Mouse (Mus musculus) hindbrain, embryonic 10.5 days (tissue): Measurements from ENCODE around the gene Rabgef1. TPM values are rescaled to one million over a fixed set of nuclear protein-coding genes. Genes with fewer than 3 reads are reported as not detected.
"Not testable (repeated sequence)": the region's sequence is repeated elsewhere in the genome, so short reads cannot be mapped to it uniquely, and the experiment has no call there.

Experiments used
- DNase-seq: peaks from one replicate; pipeline ENCODE4 v3.0.0-alpha.2; 2017; ENCODE audit warnings: low spot score
- H3K27ac ChIP-seq: fragments of 300-500 bp; sonication (generic); 2 replicates; pipeline ENCODE4 v1.5.1; 2016; ENCODE audit warnings: mild to moderate bottlenecking, moderate library complexity
- H3K27me3 ChIP-seq: fragments of 300-500 bp; sonication (generic); 2 replicates; pipeline ENCODE4 v1.6.1; 2016; ENCODE audit warnings: mild to moderate bottlenecking; ENCODE audit not compliant: poor library complexity, insufficient read depth, severe bottlenecking
- H3K36me3 ChIP-seq: fragments of 300-500 bp; sonication (generic); 2 replicates; pipeline ENCODE4 v1.6.1; 2016; ENCODE audit warnings: mild to moderate bottlenecking, moderate library complexity
- H3K4me1 ChIP-seq: fragments of 300-500 bp; sonication (generic); replicated peaks from 2 replicates; pipeline ENCODE4 v1.6.1; 2016; ENCODE audit warnings: mild to moderate bottlenecking
- H3K4me3 ChIP-seq: fragments of 300-500 bp; sonication (generic); 2 replicates; pipeline ENCODE4 v1.5.1; 2016; ENCODE audit warnings: mild to moderate bottlenecking, moderate library complexity
- H3K9me3 ChIP-seq: fragments of 300-500 bp; sonication (generic); 2 replicates; pipeline ENCODE4 v1.6.1; 2016; ENCODE audit warnings: mild to moderate bottlenecking, moderate library complexity
- whole genome bisulfite sequencing: fragments of 180-500 bp; shearing (Covaris S2); methylation state at CpG from one replicate; pipeline ENCODE4 v1.1.7; 2016; 5-methylcytosine and 5-hydroxymethylcytosine counted together
- polyA plus RNA-seq: library from polyadenylated mRNA; unstranded; fragments of >200 nt; fragmentation: Nextera tagmentation; extraction: Ambion mirVana; gene quantifications from 2 replicates; pipeline ENCODE4 v1.2.1, GENCODE M21; 2016

Gene Rabgef1
- polyA plus RNA-seq, 1 experiment from 2014 or later, result 27.3 TPM

DNA sequence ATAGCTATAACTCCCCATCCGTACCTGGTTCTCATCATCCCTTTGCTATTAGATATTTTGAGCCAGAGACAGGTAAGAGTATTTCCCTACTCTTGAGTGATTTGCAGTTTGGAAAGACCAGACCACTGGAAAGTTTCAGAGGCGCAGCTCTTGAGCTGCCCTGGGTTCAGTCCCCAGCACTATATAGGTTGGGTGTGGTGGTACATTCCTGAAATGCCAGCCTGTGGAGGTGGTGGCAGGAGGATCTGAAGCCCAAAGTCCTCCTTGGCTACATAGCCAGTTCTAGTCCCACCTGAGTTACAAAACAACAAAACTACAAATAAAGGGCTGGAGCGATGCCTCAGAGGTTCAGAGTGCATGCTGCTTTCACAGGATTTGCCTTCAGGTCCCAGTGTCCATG is 55.2 kb downstream of the Rabgef1 start:
- Histone ChIP-seq H3K9me3 (no peaks in the 10 kb centered on the region), H3K36me3 (peaks cover 38% of the 10 kb centered on the region), H3K27ac (no peak overlapping the region), H3K4me1 (peaks cover 15% of the 10 kb centered on the region), H3K27me3 (no peaks in the 10 kb centered on the region), H3K4me3 (no peak overlapping the region)
- WGBS, result 97% methylated on average over 3 of the region's 3 CpGs
- DNase-seq, result no peak

GRCm38 (mm10) chr5:130228120-130228519 is 56.5 kb downstream of the Rabgef1 start:
- Histone ChIP-seq H3K27me3 (no peaks in the 10 kb centered on the region), H3K9me3 (no peaks in the 10 kb centered on the region), H3K27ac (no peak overlapping the region), H3K4me1 (peaks cover 11% of the 10 kb centered on the region), H3K36me3 (peaks cover 51% of the 10 kb centered on the region), H3K4me3 (no peak overlapping the region)
- DNase-seq, result no peak
- 89% methylated on average over 4 of the region's 4 CpGs for WGBS

DNA sequence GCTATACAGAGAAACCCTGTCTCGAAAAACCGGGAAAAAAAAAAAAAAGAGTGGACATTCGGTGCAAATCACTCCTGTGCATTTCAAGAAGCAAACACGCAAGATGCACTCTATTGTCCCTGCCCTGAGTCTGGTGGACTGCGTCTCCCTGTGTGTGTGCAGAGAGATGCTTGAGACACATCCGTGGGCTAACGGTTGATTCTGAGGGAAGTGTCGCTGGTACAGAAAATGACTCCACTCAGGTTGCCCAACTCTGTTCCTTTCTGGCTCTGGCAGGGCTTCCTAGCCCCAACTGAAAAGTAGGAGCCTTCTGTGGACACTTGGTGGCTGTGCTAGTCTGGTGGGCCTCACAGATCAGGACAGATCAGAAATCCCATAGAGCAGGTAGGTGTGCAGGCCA is 64.7 kb downstream of the Rabgef1 start:
- no peak for DNase-seq
- Histone ChIP-seq H3K27ac (no peak overlapping the region), H3K9me3 (no peaks in the 10 kb centered on the region), H3K27me3 (no peaks in the 10 kb centered on the region), H3K4me1 (no peaks in the 10 kb centered on the region), H3K4me3 (no peak overlapping the region), H3K36me3 (peaks cover 100% of the 10 kb centered on the region)
- 95% methylated on average over 8 of the region's 8 CpGs for WGBS

GRCm38 (mm10) chr5:130239236-130239635 is 67.6 kb downstream of the Rabgef1 start:
- Histone ChIP-seq H3K27ac (no peak overlapping the region), H3K9me3 (no peaks in the 10 kb centered on the region), H3K27me3 (no peaks in the 10 kb centered on the region), H3K4me1 (no peaks in the 10 kb centered on the region), H3K36me3 (peaks cover 100% of the 10 kb centered on the region), H3K4me3 (no peak overlapping the region)
- no peak for DNase-seq
- 92% methylated on average over 7 of the region's 7 CpGs for WGBS

GRCm38 (mm10) chr5:130239856-130240255 is 68.3 kb downstream of the Rabgef1 start:
- WGBS, result 94% methylated on average over 2 of the region's 2 CpGs

GRCm38 (mm10) chr5:130241426-130241825 is 69.8 kb downstream of the Rabgef1 start:
- Histone ChIP-seq H3K4me3 (no peak overlapping the region), H3K9me3 (no peaks in the 10 kb centered on the region), H3K36me3 (peaks cover 100% of the 10 kb centered on the region), H3K27me3 (no peaks in the 10 kb centered on the region), H3K4me1 (no peaks in the 10 kb centered on the region), H3K27ac (no peak overlapping the region)
- DNase-seq, result no peak
- 95% methylated on average over 12 of the region's 12 CpGs for WGBS

More at GRCm38 (mm10) chr5:130239856-130240255, 68.3 kb downstream of the Rabgef1 start:
- H3K4me1 ChIP-seq, result no peaks in the 10 kb centered on the region
- H3K27ac ChIP-seq, result no peak overlapping the region
- no peak overlapping the region for H3K4me3 ChIP-seq
- H3K9me3 ChIP-seq, result no peaks in the 10 kb centered on the region
- H3K27me3 ChIP-seq, result no peaks in the 10 kb centered on the region
- DNase-seq, result no peak
- peaks cover 100% of the 10 kb centered on the region for H3K36me3 ChIP-seq

DNA sequence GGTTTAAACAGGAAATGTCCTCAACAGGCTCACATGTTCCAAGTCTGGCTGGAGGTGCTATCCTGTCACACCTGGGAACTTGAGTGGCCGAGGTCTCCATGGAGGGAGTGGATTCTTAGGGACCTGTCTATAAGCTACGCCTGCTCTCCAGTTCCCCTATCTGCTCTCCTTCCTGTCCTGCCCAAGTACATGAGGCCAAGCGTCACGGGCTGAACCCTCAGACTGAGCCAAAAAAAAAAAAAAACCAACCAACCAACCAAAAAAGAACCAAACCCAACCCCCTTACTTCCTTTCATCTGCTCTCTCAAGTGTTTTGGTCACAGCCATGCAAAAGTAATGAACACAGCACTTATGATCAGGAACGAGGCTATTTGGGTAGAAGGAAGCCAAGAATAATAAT is 76.2 kb downstream of the Rabgef1 start:
- no peaks in the 10 kb centered on the region for H3K4me1 ChIP-seq
- WGBS, result 91% methylated on average over 5 of the region's 5 CpGs
- DNase-seq, result no peak
- H3K27ac ChIP-seq, result no peak overlapping the region
- no peaks in the 10 kb centered on the region for H3K27me3 ChIP-seq
- H3K4me3 ChIP-seq, result no peak overlapping the region
- peaks cover 100% of the 10 kb centered on the region for H3K36me3 ChIP-seq
- H3K9me3 ChIP-seq, result no peaks in the 10 kb centered on the region

- Histone ChIP-seq H3K9me3 (no peaks in the 10 kb centered on the region), H3K4me3 (peak overlapping the region; percentile 71), H3K27ac (peak overlapping the region; percentile 91), H3K36me3 (peaks cover 45% of the 10 kb centered on the region), H3K4me1 (peaks cover 23% of the 10 kb centered on the region), H3K27me3 (no peaks in the 10 kb centered on the region)
- no peak for DNase-seq
- 23% methylated on average over 19 of the region's 19 CpGs for WGBS
Observed at GRCm38 (mm10) chr5:130254164-130255016, 82.8 kb downstream of the Rabgef1 start.

DNA sequence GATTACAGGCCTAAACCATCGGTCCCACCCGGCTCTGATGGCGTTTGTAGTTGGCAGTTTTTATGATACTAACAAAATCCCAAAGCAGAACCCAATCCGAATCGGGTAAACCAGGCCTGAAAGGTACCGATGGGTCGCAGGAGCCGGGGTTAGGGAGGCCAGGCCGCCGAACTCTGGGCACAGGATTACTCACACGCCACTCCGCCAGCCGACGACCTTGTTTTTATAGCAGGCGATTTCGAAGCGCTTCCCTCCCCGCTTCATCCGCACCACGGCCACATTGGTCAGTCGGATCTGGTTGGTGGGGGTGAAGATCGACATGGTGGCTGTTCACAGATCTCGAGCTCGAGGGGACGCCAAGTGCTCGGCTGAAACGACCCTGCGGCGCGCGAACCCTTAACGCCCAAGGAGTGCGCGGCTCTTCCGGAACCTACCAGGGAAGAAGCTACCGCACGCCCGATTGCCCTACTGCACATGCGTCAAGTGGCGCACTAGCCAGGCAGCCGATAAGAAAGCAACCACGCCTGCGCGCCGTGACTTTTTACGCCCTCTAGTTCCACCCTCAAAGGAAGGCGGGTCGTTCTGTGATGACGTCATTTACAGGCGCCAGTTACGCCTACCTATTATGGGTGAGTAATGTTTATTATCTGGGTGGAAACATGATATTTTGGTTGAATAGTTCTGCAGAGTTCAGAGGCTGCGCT is 83.6 kb downstream of the Rabgef1 start, which contains the start of the genes Sbds and Tyw1:
TSS of gene Sbds (minus strand) at position 514 of the 704 bp plus-strand sequence.
TSS of gene Tyw1 (plus strand) at position 603 of the 704 bp plus-strand sequence.
- peak within 1 kb of the TSS; percentile 71 for H3K4me3 ChIP-seq
- DNase-seq, result peak; percentile 97
- peaks cover 23% of the 10 kb centered on the region for H3K4me1 ChIP-seq
- WGBS, result under 1% methylated on average over 52 of the region's 52 CpGs
- H3K27ac ChIP-seq, result peak within 1 kb of the TSS; percentile 91
- peaks cover 39% of the 10 kb centered on the region for H3K36me3 ChIP-seq
- no peaks in the 10 kb centered on the region for H3K27me3 ChIP-seq
- H3K9me3 ChIP-seq, result no peaks in the 10 kb centered on the region

GRCm38 (mm10) chr5:130255799-130256525 is 84.4 kb downstream of the Rabgef1 start:
- peak; percentile 12 for DNase-seq
- H3K27me3 ChIP-seq, H3K9me3 ChIP-seq: not testable (repeated sequence)
- peaks cover 32% of the 10 kb centered on the region for H3K36me3 ChIP-seq
- peak overlapping the region; percentile 91 for H3K27ac ChIP-seq
- H3K4me1 ChIP-seq, result peaks cover 23% of the 10 kb centered on the region
- WGBS, result 34% methylated on average over 20 of the region's 20 CpGs
- peak overlapping the region; percentile 71 for H3K4me3 ChIP-seq

- H3K27me3 ChIP-seq, result no peaks in the 10 kb centered on the region
- peak overlapping the region; percentile 92 for H3K27ac ChIP-seq
- 1% methylated on average over 25 of the region's 25 CpGs for WGBS
- peak overlapping the region; percentile 71 for H3K4me3 ChIP-seq
- no peaks in the 10 kb centered on the region for H3K9me3 ChIP-seq
- H3K4me1 ChIP-seq, result peaks cover 23% of the 10 kb centered on the region
- peak; percentile 91 for DNase-seq
- peaks cover 29% of the 10 kb centered on the region for H3K36me3 ChIP-seq
Observed at GRCm38 (mm10) chr5:130256678-130257271, 85.2 kb downstream of the Rabgef1 start.

- Histone ChIP-seq H3K4me1 (peaks cover 23% of the 10 kb centered on the region), H3K9me3 (no peaks in the 10 kb centered on the region), H3K36me3 (peaks cover 29% of the 10 kb centered on the region), H3K4me3 (peak overlapping the region; percentile 71), H3K27me3 (no peaks in the 10 kb centered on the region), H3K27ac (peak overlapping the region; percentile 92)
- DNase-seq, result no peak
- WGBS, result 10% methylated on average over 8 of the region's 8 CpGs
Observed at GRCm38 (mm10) chr5:130257303-130257702, 85.7 kb downstream of the Rabgef1 start.
